Mouse (Mus musculus) heart, postnatal 14 days (tissue): ENCODE results near the gene Jag2. TPM values are rescaled to one million over a fixed set of nuclear protein-coding genes. Genes with fewer than 3 reads are reported as not detected.

Experiments used
- DNase-seq, 2 experiments: peaks; one replicate each; pipeline ENCODE4 v3.0.0; 2021 to 2022
- intact Hi-C: fragments of 180-260 bp; cut with DNase I; formaldehyde crosslinking; loops from one replicate; pipeline ENCODE4 v1.15.1; 2025
- total RNA-seq, 2 experiments: library from RNA; stranded (reverse); gene quantifications; 2 replicates each; pipeline ENCODE4 v1.2.3; 2021

Gene Jag2
- total RNA-seq, 2 experiments from 2014 or later, result 32.1 to 32.4 TPM

DNA sequence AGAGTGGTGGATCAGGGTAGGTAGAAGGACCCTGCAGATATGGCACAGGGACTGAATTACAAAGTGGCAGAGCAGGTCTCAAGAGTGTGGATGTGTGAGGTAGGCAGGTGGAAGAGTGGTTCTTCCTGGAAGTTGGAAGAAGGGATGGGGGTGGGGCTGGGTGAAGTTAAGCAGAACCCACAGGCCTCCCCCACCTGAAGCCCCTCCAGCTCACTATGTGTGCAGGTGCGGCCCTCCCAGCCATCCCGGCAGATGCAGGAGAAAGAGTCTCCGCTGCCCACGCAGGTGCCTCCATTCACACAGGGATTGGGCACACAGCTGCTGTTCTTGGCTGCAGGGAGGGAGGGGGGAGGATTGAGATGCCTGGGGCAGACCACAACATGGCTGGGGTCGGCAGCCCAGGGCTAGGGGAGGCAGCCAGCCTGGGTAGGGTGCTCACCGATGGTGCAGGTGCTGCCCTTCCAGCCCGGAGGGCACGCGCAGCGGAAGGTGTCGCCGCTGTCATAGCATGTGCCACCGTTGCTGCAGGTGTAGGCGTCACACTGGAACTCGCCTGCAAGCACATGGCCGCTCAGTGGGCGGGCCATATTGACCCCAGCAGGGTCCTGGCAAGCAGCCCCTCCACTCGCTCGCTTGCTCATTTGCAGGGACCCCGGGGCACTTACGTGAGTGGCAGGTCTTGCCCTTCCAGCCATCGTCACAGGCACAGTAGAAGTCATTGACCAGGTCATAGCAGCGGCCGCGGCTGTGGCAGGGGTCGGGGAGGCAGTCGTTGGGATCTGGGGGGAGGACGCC lies 16.4 kb downstream of the Jag2 start:
- DNase-seq, result no peak
- intact Hi-C loops, result no loop called here

DNA sequence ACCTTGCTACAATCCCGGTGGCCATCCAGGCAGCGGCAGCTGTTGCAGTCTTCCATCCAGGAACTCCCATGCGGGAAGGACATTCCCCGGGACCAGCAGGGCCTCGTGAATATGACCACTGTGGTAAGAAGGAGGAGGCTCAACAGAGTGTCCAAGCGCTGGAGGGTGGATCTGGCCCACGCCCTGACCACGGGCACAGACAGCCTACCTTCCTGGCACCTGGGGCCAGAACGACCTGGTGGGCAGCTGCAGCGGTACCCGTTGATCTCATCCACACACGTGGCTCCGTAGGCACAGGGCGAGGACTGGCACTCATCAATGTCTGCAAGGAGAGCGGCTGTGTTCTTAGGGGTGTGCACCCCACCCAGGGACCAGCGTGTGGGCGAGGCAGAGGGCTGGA lies 17.9 kb downstream of the Jag2 start:
- intact Hi-C loops, result no loop called here
- no peak for DNase-seq

DNA sequence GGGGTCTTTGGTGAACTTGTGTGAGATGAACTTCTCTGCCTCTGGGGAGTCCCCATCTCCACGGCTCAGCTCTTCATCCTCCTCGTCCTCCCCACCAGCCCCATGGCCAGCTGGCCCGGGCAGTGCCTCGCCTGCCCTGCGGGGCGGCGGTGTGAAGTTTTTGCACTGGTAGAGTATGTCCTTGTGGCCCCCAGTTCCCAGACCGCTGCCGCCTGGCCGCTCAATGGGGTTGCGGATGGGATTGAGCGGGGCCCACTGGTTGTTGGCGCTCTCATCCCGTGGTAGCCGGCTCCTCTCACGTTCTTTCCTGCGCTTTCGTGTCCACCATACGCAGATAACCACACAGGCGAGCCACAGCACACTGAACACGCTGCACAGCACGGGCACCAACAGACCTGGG lies 20.6 kb downstream of the Jag2 start:
- no peak for DNase-seq
- intact Hi-C loops, result no loop called here

DNA sequence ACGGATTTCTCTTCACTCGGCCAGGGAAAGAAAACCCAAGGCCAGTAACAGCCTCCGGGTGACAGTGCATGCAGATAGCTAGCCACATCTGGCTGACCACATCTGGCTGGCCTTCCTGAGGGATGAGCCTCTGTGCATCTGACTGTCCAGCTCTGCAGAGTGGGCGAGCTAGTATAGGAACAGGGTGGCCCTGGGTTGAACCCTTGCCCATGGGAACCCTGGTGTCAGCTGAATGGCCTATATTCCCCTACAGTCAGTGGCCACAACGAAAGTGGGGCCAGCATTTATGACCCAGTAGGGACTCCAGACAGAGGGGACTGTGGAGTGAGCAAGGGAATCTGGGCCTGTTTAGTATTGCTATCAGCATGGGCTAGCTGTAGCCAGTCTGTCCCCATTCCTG lies 24.6 kb downstream of the Jag2 start:
- no peak for DNase-seq
- intact Hi-C loops, result no loop called here

DNA sequence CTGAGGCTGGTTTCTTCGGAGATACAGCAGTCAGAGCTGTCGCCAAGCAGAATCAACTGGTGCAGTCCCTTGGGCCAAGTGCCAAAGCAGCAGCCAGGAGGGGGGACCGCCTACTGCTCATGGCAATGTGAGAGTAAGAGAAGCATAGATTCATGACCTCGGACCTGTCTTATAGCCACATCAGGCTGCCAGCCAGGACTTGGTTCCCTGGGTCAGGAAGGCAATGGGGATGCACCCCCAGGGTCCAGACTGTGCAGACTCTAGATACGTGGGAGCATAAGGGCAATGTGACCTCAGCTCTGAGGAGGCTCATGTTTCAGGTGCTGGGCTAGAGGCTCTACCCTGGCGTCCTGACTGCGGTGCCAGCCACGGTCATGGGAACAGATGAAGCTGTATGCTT lies 25.6 kb downstream of the Jag2 start:
- DNase-seq, result no peak
- intact Hi-C loops, result no loop called here

DNA sequence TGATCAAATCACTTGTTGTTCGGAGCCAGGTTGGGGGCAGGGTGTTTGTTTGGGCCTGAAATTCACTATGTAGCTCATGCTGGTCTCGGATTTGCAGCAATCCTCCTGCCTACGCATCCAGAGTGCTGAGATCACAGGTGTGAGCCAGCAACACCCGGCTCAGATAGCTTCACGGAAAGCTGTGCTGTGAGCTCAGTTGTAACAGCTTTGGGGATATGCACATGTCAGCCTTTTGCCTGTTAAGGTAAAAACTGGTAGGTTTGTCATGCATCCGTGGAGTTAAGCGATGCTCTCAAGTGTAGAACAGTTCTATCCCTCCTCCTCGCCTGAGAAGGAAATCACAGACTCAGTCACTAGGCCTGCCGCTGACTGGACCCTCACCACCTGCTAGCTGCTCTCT lies 28.9 kb downstream of the Jag2 start:
- intact Hi-C loops, result no loop called here
- no peak for DNase-seq

DNA sequence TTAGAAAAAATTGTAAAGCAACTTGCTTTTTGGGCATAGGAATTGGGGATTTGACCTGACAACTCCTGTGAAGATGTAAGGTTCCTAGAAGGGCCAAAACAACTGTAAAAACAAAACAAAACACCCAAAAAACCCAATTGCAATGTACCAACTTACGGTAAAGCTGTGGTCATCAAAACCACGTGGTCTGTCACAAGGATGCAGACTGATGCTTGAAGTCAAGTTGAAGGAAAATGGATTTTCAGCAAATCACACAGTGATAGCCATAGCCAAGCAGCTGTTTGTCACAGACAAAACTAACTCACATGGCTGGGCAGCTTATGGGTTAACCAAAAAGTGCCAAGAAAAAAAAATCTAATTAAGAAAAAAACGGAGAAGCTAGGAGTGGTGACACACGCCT lies 30.6 kb downstream of the Jag2 start:
- no peak for DNase-seq
- intact Hi-C loops, result no loop called here

DNA sequence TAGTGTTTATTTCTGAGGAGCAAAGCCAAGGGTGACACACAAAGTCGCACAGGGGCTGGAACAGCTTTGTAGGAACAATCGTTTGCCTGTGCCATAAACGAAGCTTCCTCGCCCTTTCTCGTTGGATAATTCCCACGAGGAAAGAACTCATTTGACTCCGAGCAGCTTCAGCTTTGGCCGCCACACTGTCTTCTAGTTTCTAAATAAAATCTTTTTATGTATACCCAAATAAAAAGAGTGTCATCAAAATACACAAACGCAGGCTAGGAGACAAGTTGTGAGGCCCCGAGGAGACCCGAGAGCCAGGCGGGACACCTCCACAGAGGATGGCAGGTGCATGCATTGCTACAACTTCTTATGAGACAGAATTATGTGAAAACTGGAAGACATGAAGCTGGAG lies 31.2 kb downstream of the Jag2 start:
- no peak for DNase-seq
- intact Hi-C loops, result no loop called here

DNA sequence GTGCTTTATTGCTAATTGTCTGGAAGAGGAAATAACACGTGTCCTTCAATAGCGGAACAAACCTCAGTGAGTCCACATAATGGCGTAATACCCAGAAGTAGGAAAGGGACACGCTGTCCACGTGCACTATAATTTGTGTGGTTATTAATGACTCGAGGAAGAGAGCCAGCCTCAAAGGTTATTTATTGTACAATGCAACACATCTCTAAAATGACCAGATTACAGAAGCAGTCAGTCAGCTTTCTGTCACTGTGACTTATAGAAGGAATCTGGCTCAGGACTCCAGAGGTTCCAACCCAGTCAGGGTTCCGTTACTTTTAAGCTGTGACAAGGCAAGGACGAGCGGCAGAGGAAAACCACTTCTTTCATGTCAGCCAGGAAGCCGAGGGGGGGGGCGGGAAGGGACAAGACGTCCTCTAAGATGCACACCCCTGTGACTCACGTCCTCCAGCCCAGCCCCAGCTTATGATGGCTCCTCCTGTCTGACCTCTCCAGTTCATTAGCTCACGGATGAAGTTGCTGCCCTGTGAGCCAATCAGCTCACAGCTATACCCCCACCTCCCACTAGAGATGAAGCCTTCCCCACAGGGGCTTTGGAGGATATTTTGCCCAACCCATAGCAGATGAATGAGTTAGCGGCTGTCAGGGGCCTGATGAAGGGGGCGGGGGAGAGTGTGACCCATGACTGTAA lies 31.9 kb downstream of the Jag2 start:
- DNase-seq, result peak; percentile 51 to 66
- intact Hi-C loops, result no loop called here

DNA sequence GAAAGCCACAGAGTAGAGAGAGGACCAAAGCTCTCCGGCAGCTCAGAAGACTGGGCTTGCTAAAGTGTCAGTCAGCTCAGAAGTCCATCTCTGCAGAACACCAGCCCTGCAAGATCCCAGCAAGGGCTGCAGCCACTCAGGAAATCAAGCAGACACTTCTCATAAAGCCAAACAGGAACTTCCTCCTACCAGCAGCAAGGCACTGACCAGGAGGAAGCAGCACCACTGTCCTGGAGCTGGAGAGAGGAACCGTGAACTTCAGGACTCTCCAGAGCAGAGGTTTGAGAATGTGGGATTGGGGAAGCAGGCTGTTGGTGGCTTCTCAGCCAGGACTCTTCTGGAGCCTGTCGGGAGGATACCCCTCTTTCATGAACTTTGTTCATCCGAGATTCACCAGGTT lies 34.6 kb downstream of the Jag2 start:
- no peak for DNase-seq
- intact Hi-C loops, result no loop called here

DNA sequence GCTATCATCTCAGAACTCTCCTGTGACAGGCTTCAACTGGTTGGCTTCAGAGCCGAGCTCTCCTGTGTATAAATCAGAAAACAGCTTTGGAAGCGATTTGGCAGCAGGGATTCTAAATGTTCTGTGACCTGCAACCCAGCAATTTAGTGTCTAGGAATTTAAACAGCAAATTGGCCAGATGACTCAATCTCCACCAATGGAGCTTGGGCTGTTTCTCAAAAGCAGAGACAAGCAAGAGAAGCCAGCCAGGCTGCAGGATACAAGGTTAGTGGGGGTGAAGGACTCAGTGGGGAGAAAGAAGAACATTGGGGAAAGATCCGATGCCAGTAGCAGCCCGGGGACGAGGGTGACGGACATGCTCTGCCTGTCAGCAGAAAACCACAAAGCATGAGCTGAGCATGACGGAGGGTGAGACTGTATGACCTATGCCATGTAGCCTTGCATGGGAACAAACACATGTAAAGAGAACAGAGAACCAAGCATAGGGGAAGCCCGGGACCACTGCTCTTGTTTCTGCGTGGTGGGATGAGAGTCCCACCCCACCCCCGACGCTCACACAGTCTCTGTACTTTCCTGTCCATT lies 35.2 kb downstream of the Jag2 start:
- no peak for DNase-seq
- intact Hi-C loops, result no loop called here

DNA sequence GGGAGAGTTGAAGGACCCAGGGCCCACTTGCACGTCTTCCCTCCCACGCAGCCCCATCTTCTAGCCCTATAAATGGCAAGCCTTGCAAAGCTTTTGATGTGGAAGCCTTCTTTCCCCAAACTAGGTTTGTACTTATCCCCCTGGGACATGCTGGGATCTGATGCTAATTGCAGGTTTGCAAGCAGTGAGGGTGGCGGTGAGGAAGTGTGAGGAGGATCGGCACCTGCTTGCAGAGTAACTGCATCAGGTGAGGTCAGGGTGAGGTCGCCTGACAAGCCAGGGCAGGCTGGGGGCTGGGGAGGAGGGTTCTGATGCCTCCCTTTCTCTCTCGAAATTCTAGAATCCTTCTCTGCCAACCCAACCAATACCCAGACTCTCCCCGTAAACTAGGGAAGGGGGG lies 44.1 kb downstream of the Jag2 start:
- no peak for DNase-seq
- intact Hi-C loops, result no loop called here

DNA sequence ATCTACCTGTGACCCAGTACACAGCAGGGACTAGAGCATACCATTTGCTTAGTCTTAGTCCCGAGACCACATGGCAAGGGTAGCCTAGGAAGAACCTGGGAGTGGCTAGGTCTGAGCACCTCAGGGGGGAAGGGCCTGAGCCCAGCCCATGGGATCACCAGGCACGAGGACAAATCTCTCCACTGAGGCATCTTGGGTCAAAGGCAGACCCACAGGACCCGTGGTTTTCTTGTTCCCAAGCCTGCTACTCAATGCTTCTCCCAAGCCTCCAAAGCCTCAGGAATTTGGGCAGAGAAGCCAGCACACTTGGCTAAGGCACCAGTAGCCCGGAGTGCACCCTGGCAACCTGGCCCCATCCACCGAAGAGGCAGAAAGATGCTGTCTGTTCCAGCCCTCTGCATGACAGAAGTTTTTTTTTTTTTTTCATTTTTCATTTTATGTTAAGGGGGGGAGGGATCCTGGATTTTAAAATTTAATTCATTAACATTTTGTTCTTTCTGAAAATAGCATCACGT lies 48.2 kb downstream of the Jag2 start:
- no peak for DNase-seq
- intact Hi-C loops, result no loop called here

DNA sequence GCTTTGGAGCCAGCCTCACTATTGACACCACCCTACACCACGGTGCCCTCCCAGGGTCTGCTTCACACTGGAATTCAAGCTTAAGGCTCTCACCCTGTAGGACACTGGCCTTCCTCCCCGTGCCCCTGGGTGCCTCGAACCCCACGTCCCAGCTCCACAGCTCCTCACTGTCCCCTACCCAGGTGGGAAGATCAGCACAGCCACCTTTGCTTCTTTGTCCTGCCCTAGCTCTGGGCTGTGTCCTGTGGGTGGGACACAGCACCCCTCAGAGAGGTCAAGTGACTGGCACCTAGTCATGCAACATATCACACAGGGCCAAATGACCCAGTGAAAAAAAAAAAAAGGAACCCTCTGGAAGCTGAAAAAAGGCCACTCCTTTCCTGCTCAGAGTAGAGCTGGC lies 48.9 kb downstream of the Jag2 start:
- intact Hi-C loops, result no loop called here

DNA sequence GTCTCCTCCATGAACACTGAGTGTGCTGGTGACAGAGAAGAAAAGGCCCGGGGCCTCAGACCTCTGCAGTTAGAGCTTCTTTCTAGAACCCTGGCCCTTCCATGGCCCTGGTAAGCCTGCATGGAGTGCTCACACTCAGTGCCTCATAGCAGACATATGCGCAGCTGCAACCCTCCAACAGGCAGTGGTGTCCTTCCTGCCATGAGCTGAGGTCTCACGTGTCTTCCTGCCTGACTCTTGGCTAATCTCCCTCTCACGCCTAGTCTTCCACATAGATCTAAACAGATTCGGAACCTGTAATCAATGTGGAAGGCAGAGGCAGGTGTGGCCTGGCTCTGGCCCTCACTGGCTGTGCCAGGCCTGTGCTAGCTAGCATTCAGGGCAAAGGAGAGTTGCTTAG lies 49.8 kb downstream of the Jag2 start:
- intact Hi-C loops, result loop anchor here (10.0 kb wide), 1 partner anchor 195 kb away; the partner anchor contains the start of gene Tex22

More for the DNA sequence above, 48.9 kb downstream of the Jag2 start:
- no peak for DNase-seq

DNA sequence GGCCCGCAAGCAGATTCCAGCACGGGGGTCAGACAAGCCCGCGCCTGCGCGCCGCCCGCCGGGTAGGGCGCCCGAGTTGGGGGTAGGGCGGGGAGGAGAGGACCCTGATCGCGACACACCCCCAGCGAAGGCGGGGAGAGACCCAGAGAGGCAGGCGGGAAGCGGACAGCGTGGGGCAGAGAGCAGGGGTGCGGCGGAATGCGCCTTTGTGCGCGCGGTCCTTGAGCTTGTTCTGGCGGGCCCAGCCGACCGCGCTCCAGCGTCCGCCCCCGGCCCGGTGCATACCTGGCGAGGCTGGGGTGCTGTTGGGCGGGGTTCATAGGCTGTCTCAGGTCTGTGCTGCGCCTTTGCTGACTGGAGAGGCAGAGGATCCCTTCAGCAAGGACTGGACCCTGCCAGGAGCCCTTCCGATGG lies 52.0 kb downstream of the Jag2 start:
- intact Hi-C loops, result loop anchor here (2.0 to 10.0 kb wide), 2 partner anchors 53 to 197 kb away; partner anchors contain the start of gene Tex22
- no peak for DNase-seq

More for the DNA sequence above, 49.8 kb downstream of the Jag2 start:
- DNase-seq, result no peak

DNA sequence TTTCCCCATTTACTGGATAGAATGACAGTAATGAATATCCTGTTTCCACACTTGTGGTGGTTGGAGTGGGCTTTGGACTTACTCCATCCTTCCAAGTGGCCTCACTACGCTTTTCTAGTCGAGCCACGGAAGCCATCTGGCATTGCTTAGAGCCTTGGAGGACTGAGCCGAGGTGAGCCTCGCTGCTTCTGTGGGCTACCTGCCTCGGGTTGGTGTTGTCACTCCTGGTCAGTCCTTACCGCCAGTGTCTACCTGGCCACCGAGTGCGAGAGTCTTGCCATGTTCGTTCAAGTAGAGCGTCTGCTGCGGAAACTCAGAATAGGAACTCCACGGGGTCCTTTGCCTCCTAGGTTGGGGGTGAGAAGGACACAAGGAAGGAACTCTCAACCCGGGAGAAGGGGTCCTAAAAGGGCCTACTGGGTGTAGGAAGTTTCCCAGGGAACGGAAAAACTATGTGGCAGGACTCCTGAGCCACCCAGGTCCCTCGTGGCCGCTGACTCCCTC lies 52.5 kb downstream of the Jag2 start:
- no peak for DNase-seq
- intact Hi-C loops, result loop anchor here (2.0 to 10.0 kb wide), 2 partner anchors 54 to 198 kb away; partner anchors contain the start of gene Tex22

DNA sequence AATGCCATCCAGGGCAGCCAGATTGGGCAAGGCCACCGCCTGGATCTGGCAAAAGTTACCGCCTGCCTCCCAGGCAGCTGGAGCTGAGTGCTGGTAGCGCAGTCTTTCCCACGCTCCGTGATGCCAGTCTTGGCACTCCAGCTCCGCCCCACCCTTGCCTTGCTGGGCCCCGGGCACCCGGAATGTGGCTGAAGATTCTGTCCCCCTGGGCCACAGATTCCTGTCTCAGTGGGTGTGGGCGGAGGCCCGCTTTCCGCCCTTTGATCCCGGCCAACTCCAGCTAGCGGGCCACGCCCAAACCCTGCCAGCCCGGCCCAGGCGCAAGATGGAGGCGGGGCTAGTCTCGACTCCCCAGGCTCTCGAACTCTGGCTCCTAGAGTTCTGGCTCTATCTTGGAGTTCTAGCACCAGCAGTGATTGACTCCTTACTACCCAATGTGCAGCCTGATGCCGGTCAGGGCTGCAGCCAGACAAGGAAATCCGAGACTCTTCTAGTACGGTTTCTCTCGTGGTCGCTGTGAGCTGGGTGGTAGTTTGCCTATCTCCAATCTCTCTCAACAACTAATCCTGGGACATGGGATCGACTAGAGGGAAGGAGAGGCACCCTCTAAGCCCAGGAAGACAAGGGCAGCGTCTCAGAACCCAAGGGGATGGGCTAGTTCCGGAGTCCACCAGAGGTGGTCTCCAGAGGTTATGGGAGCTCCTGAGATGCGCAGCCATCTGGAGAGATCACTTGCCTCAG lies 53.1 kb downstream of the Jag2 start:
- intact Hi-C loops, result loop anchor here (2.0 to 10.0 kb wide), 2 partner anchors 54 to 198 kb away; partner anchors contain the start of gene Tex22
- peak; percentile 57 to 74 for DNase-seq

DNA sequence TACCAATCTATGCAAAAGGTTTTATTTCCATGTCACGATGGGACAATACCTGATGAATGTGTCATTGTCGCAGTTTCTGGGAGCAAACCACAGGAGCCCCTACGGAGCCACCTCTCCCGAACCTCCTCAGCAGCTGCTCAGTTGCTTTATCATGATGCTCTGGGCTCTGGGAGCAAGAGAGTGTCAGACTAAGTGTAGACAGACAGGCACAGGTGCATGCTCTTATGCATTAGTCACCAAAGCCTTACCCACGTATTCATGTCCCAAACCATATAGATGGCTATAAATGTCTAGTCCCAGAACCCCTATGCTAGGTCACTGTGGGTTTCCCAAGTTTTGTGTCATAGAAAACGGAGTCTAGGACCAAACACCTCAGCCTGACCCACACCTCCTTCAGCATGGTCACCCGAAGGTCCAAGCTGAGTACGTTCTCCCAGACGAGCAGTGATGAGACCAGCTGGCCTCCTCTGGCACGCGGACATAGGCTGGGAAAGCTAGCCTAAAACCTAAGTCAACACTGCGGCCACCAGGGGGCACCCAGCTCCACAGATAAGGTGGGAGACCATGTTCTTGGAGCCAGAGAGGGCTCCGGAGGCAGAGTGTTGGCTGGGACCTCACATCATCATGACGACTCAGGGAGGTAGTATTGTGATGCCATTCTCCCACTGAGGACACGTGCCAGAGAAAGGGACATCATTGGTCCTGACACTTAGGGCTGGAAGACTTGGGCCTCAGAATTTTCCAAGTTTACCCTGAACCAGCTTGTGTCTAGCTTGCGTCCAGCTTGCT lies 54.2 kb downstream of the Jag2 start:
- intact Hi-C loops, result loop anchor here (2.0 to 10.0 kb wide), 3 partner anchors 55 to 199 kb away; partner anchors contain the start of gene Tex22
- DNase-seq, result peak; percentile 94 to 96
